Mouse (Mus musculus) right cerebral cortex, adult 2 months (tissue): ENCODE results near the gene Opcml.
A peak's percentile ranks its signal among the peaks of the same experiment; 100 is the strongest.

Experiments
- DNase-seq, 2 experiments: peaks; one replicate each; pipeline ENCODE4 v3.0.0; 2021 to 2022; ENCODE audit warnings: low spot score in 2 of 2

Gene Opcml

GRCm38 (mm10) chr9:27830519-27830918 is 39.9 kb downstream of the Opcml start:
- DNase-seq = no peak

DNA sequence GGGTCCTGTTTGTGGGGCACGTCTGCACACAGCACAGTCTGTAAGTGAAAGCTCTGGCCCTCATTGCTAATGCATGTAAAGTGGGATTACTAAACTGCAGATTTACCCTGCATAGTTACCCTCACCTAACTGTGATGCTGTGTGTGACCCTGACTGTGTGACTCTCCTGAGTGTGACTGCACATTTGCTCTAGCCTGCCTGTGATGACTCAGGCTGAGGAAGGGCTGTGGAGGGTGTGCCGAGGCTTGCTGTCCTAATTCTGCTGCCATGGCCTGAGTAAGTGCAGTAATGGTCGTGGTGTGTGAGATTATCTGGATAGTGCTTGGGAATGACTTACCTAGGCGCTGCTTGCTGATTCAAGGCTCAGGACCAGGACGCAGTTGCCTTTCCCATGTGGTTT is 52.2 kb downstream of the Opcml start:
- no peak for DNase-seq

GRCm38 (mm10) chr9:27871624-27872023 is 81.0 kb downstream of the Opcml start:
- peak in 1 of 2 experiments; percentile 15 for DNase-seq

- no peak for DNase-seq
Measured at GRCm38 (mm10) chr9:27889636-27890035, 99.1 kb downstream of the Opcml start.

DNA sequence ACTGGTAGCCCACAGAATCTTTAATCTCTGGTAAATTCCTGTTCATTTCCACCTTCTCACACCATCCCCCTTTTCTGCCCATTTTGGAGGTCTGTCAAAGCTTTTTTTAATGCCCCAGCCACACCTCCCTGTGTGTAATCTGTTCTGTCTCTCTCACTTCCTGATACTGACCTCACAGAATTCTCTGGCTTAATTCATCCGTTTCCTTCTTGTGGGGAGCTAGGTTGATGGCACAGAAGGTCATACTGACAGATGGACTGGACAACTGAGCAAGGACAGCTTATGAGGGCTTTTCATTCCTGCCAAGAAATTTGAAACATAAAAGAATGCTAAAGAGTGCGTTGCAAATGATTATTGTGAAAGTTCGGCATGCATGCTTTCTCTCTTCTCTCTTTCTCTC is 126.7 kb downstream of the Opcml start:
- DNase-seq = no peak

- no peak for DNase-seq
Measured at GRCm38 (mm10) chr9:27923495-27923894, 132.9 kb downstream of the Opcml start.

DNA sequence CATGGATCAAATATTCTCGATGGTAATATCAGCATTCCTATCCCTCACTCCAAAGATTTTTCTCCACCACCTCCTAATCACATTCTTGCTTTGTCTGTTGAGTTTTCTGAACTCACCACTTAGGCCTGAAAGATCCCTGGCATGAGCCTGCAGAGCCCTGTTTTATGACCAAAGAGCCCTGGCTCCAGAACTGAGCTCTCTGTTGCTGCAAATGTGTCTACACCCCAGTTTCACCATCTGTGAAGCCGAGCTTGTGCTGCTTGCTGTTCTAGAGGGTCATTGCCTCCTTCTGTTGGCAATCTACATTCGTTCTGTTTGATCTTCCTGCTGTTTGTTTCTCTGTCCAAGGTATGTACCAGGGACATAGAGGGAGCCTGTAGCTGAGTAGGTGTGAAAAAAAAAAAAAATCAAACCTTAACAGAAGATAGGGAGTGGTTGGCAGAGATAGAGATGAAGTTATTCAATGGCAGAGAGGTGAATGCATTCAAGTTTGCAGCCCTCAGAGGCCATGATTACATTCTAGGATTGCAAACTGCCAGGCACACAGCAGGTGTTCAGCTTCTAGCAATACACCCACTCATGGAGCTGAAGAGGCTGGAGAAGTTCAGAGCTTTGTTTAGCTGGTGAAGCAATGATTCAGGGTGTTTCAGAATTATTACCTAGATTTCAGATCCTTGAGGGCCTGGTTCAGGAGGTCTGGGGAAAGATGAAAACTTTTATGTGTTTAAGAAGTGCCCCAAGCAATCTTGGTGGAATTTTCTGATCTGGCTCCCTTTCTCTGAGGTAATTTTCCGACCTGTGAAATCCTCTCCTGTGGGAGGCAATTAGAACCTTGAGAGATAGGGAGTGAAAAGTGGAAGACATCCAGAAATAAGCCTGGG is 133.6 kb downstream of the Opcml start:
- DNase-seq = peak in 1 of 2 experiments; percentile 33

GRCm38 (mm10) chr9:27925650-27926049 is 135.1 kb downstream of the Opcml start:
- no peak for DNase-seq

- DNase-seq = no peak
Measured at GRCm38 (mm10) chr9:27937253-27937652, 146.7 kb downstream of the Opcml start.

DNA sequence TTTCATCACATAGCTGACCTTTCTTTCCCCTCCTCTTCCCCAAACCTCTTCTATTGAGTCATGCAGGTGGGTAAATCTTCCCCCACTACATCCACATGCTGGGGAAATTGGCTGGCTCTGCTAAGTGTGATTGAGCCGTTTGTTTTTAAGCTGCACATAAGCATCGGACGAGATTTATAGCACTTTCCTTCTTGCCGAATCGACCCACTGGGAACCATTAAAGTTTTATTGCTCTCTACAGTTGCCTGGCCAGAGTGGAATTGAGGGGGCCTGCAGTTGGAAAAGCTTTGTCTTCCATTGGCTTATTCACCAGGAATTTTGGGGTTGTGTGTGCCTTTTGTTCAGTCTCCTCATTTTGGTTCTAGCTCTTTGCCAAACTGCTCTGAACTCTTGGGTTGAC is 147.1 kb downstream of the Opcml start:
- no peak for DNase-seq

DNA sequence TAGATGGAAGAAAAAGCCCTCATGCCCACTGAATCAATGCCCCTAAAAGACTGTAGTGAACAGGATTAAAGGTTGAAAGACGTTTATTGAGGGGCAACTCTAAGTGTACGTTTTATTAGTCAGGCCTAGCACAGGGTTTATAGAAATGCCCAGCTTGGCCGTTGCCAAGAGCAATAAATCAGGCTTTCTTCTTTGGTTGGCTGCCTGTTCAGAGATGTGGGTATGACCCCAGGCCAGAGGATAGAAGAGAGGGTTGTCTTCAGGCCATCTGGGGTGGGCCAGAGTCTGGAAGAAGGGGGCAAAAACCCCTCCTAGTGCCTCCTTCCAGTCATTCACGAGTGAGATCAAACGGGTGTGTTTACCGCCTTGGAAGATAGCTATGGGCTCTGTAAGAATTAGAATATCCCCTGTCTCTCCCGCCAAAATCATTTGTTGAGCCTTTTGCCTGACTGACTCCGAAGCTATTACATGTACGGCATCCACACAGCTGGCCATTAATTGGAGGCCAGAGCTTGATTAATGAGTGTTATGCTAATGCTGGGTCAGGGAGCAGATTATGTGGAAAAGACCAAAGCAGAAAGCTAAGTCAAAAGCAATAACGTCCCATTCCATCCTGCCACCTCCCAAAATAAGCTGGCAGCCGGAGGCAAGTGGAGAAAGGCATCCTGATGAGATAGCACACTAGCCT is 154.9 kb downstream of the Opcml start:
- no peak for DNase-seq

- no peak for DNase-seq
Measured at GRCm38 (mm10) chr9:27951110-27951509, 160.5 kb downstream of the Opcml start.

DNA sequence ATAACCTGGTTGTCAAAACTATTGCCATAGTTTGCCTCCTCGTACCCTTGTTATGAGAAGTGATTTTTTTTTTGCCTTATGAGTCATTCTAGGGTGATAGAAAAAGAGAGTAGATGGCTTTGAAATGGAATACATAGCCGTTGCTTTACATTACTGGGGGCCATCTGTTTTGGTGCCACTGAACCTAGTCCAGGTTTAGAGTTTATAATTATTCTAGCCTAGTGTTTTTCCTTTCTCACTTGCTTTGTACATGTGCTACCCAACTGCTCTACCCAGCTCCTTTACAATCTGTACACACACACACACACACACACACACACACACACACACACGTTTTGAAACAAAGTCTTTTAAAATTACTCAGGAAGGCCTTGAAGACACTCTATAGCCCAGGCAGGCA is 171.1 kb downstream of the Opcml start:
- no peak for DNase-seq

DNA sequence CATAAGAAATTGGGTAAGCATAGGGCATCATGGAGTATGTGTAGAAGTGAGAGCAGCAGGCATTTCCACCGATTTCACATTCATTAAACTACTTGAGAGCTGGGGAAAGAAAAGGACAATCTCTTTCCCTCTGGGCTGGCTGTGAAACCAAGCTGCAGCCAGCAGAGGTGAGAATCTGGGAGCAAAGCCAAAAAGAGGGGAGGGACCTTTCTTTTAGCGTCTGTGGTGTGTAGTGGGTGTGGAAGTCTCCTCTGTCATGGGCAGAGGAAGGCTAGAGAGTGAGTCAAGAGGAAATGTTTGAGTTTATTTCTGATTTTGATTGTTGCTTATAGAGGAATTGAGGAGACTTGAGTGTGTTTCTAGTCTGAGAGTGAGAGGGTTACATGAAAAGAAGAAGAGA is 172.8 kb downstream of the Opcml start:
- DNase-seq = no peak

GRCm38 (mm10) chr9:27964902-27965550 is 174.5 kb downstream of the Opcml start:
- no peak for DNase-seq

DNA sequence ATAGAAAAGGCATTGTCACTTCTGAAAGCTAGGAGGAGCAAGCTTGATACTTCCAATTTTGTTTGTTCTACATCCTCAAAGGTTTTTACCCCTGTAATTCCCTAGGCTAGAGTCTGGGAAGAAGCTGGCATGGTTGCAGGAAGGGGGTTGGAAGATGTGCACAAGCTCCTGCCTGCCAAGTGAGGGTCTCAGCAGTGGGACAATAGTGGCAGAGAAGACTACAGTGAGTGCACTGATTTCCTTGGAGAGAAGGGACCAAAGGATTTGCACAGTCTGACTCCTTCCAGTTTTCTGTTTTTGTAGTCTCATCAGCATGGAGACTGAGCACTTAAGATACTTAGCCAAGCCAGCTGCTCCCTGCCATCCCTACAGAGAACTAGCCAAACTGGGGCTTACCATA is 177.7 kb downstream of the Opcml start:
- no peak for DNase-seq

DNA sequence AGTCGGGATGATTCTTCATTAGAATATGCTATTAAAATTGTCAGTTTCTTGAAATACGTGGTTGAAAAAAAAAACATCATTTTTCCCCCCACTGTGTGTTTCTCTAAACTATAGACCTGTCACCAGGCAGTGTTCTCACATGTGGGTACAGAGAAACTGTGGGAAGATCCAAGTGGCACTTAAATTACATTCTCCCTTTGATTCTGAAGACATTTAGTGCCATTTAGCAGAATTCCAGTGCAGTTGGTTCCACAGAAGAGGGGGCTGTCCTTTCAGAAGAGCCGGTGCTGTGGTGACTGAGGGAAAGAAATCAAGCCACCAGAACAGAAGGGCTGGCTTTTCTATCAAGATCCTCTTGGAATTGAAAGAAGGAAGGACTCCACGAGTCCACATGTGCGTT is 181.7 kb downstream of the Opcml start:
- DNase-seq = no peak

DNA sequence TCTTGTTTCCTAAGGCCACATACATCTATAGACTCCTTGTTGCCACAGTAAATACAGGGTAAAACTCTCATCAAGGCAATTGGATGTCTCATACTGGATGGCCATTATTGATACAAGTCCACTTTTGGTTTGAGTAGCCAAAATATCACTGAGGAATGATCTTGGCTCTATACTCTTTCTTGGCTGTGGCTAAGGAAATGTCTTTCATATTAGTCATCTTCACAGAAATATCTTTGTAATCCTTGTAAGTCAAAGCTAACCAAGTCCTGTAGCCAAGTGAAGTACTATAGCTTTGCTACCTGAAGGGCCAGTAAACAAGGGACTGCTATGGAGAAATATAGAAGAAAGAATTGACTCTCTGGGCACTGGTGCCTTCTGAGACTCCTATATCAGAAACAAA is 192.0 kb downstream of the Opcml start:
- no peak for DNase-seq

- DNase-seq = peak in 1 of 2 experiments; percentile 27
Measured at GRCm38 (mm10) chr9:27986604-27987588, 196.3 kb downstream of the Opcml start.

DNA sequence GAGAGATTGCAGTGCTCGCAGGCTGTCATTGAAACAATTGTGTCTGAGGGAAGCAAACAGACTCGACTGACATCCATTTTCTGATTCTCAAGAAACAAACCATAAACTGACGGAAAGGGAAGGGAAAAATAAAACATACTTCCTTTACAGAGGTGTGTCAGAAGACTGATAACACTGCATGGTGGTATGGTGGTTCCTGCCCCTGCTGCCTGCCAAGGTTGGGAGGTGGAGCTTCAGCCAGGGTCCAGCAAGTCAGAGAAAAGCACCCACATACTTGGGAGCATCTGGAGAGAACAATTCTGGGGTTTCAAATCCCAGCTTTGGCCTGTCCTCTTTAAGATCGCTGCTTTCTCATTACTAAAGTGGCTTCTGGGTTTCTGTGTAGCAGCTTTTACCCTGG is 201.0 kb downstream of the Opcml start:
- DNase-seq = no peak

DNA sequence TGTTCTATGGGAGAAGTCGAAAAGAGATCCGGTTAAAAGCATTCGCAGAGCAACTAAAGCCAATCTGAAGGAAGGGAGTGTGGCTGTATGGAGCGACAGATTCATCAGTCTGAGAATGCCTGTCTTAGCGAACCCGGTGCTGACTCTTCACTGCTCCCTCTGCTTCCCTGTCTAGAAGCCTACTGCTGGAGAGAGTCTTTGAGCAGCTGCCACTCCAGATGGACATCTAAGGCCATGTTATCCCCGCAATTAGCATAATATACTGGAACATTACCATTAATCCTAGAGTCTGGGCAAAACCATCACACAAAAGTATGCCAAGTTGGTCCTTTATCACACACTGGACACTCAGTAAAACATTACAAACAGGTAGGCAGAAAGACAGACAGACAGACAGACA is 206.0 kb downstream of the Opcml start:
- DNase-seq = no peak
